Mouse (Mus musculus) c-Kit-positive CD71-positive TER-119-positive erythroid progenitor cells, embryonic 14.5 days (primary cell): ENCODE measurements around the gene Rorc.

Experiments
- DNase-seq: peaks from one replicate; pipeline ENCODE4 v3.0.0-alpha.2; 2013; ENCODE audit warnings: low spot score

Gene Rorc

GRCm38 (mm10) chr3:94377028-94377923 is 4.7 kb downstream of the Rorc start:
- no peak for DNase-seq

GRCm38 (mm10) chr3:94379831-94380510 is 7.4 kb downstream of the Rorc start:
- DNase-seq = no peak

GRCm38 (mm10) chr3:94382308-94382707 is 9.7 kb downstream of the Rorc start:
- DNase-seq = no peak

- DNase-seq = no peak
These were observed 10.9 kb downstream of the Rorc start for GRCm38 (mm10) chr3:94383476-94383875.

- DNase-seq = no peak
These were observed 14.1 kb downstream of the Rorc start for GRCm38 (mm10) chr3:94386671-94387070.

- no peak for DNase-seq
These were observed 14.8 kb downstream of the Rorc start for GRCm38 (mm10) chr3:94387391-94387790.

- DNase-seq = no peak
These were observed 15.5 kb downstream of the Rorc start for GRCm38 (mm10) chr3:94388047-94388446.

- DNase-seq = no peak
These were observed 16.8 kb downstream of the Rorc start for GRCm38 (mm10) chr3:94389420-94389819.

- no peak for DNase-seq
These were observed 18.4 kb downstream of the Rorc start for GRCm38 (mm10) chr3:94391001-94391400.

GRCm38 (mm10) chr3:94392128-94392527 is 19.5 kb downstream of the Rorc start:
- DNase-seq = no peak

- DNase-seq = no peak
These were observed 20.5 kb downstream of the Rorc start for GRCm38 (mm10) chr3:94393049-94393448.

- no peak for DNase-seq
These were observed 23.7 kb downstream of the Rorc start for GRCm38 (mm10) chr3:94396336-94396735.

- DNase-seq = no peak
These were observed 24.3 kb downstream of the Rorc start for GRCm38 (mm10) chr3:94396851-94397250.

- no peak for DNase-seq
These were observed 25.6 kb downstream of the Rorc start, which contains the start of gene Lingo4 for GRCm38 (mm10) chr3:94398217-94398616. Lingo4 (plus strand) TSS chr3:94398517.

- DNase-seq = no peak
These were observed 26.4 kb downstream of the Rorc start for GRCm38 (mm10) chr3:94398943-94399481.

- DNase-seq = no peak
These were observed 27.2 kb downstream of the Rorc start for GRCm38 (mm10) chr3:94399663-94400310.

GRCm38 (mm10) chr3:94402451-94402850 is 29.9 kb downstream of the Rorc start:
- DNase-seq = no peak

- no peak for DNase-seq
These were observed 31.9 kb downstream of the Rorc start for GRCm38 (mm10) chr3:94404366-94405054.

- no peak for DNase-seq
These were observed 33.0 kb downstream of the Rorc start for GRCm38 (mm10) chr3:94405561-94405960.

GRCm38 (mm10) chr3:94412530-94412929 is 39.9 kb downstream of the Rorc start:
- no peak for DNase-seq

GRCm38 (mm10) chr3:94413031-94413679 is 40.6 kb downstream of the Rorc start, which contains the start of gene Tdrkh:
Tdrkh (plus strand) TSS chr3:94413273.
- DNase-seq = peak; percentile 84
